Mouse (Mus musculus): Measurements from ENCODE around the gene Pax9.

Gene Pax9

GRCm38 (mm10) chr12:56697011-56697740 lies 5.6 kb downstream of the Pax9 start:
- peak; percentile 21 for DNase-seq (ENCODE audit: low spot score)

- no peak for DNase-seq (ENCODE audit: low spot score)
These were observed 6.2 kb downstream of the Pax9 start for GRCm38 (mm10) chr12:56697785-56698184.

- DNase-seq (ENCODE audit: low spot score): peak; percentile 8
These were observed 6.8 kb downstream of the Pax9 start for GRCm38 (mm10) chr12:56698191-56698980.

GRCm38 (mm10) chr12:56699351-56699750 lies 7.8 kb downstream of the Pax9 start:
- no peak for DNase-seq (ENCODE audit: low spot score)

- no peak for DNase-seq (ENCODE audit: low spot score)
These were observed 8.6 kb downstream of the Pax9 start for GRCm38 (mm10) chr12:56699915-56700900.

GRCm38 (mm10) chr12:56701004-56701403 lies 9.4 kb downstream of the Pax9 start:
- DNase-seq (ENCODE audit: low spot score): no peak

- no peak for DNase-seq (ENCODE audit: low spot score)
These were observed 26.6 kb downstream of the Pax9 start for GRCm38 (mm10) chr12:56717971-56718706.

GRCm38 (mm10) chr12:56718707-56719051 lies 27.1 kb downstream of the Pax9 start:
- DNase-seq (ENCODE audit: low spot score): no peak

GRCm38 (mm10) chr12:56727631-56728030 lies 36.1 kb downstream of the Pax9 start:
- DNase-seq (ENCODE audit: low spot score): no peak

- DNase-seq (ENCODE audit: low spot score): no peak
These were observed 45.5 kb downstream of the Pax9 start for GRCm38 (mm10) chr12:56737104-56737503.
